Mouse (Mus musculus): ENCODE results near the gene Hist1h2ad. TPM values are rescaled to one million over a fixed set of nuclear protein-coding genes. Genes with fewer than 3 reads are reported as not detected.
"Not testable (repeated sequence)": the region's sequence is repeated elsewhere in the genome, so short reads cannot be mapped to it uniquely, and the experiment has no call there.

Gene Hist1h2ad
- polyA plus RNA-seq, 2 experiments = 1.2 to 6.1 TPM

GRCm38 (mm10) chr13:23554925-23555838, 19.0 kb upstream of the Hist1h2ad start:
- H3K4me2 ChIP-seq (replicated peaks; ENCODE audit: low read depth, low read length, severe bottlenecking) = peak overlapping the region; percentile 94
- H3K27me3 ChIP-seq (ENCODE audit: control insufficient read depth, insufficient read depth, low read length) = no peaks in the 10 kb centered on the region
- peak overlapping the region; percentile 73 for H3K9ac ChIP-seq (ENCODE audit: low read depth, low read length, severe bottlenecking)
- under 1% methylated on average over 52 of the region's 54 CpGs for WGBS
- no peaks in the 10 kb centered on the region for H3K36me3 ChIP-seq (ENCODE audit: control insufficient read depth, insufficient read depth, low read length)
- DNase-seq (ENCODE audit: low spot score) (peak; percentile 96), ATAC-seq (ENCODE audit: low FRiP score, low read depth) (peak; percentile 77)
- no peaks in the 10 kb centered on the region for H3K9me3 ChIP-seq (ENCODE audit: control insufficient read depth, low read length)
- H3K27ac ChIP-seq (replicated peaks; ENCODE audit: low read depth, low read length) = peak overlapping the region; percentile 97
- peak overlapping the region; percentile 51 for H3K4me3 ChIP-seq (replicated peaks; ENCODE audit: low read length)
- peak; percentile 95; the same call in 1 of the 2 replicates for TF ChIP-seq POLR2A (IDR thresholded peaks at IDR 0.05; ENCODE audit: borderline replicate concordance, extremely low read depth, insufficient read depth, insufficient read length)
- H3K4me1 ChIP-seq (ENCODE audit: control insufficient read depth, insufficient read depth, low read length) = peaks cover 15% of the 10 kb centered on the region

GRCm38 (mm10) chr13:23555839-23556416, 18.3 kb upstream of the Hist1h2ad start:
- peak; percentile 98 for DNase-seq (ENCODE audit: low spot score)
- Histone ChIP-seq H3K4me2 (replicated peaks; ENCODE audit: low read depth, low read length, severe bottlenecking) (peak overlapping the region; percentile 94), H3K9me3 (ENCODE audit: control insufficient read depth, low read length) (no peaks in the 10 kb centered on the region), H3K27ac (replicated peaks; ENCODE audit: low read depth, low read length) (peak overlapping the region; percentile 97), H3K4me3 (replicated peaks; ENCODE audit: low read length) (peak overlapping the region; percentile 51), H3K4me1 (ENCODE audit: control insufficient read depth, insufficient read depth, low read length) (peaks cover 18% of the 10 kb centered on the region), H3K36me3 (ENCODE audit: control insufficient read depth, insufficient read depth, low read length) (no peaks in the 10 kb centered on the region), H3K9ac (ENCODE audit: low read depth, low read length, severe bottlenecking) (peak overlapping the region; percentile 73), H3K27me3 (ENCODE audit: control insufficient read depth, insufficient read depth, low read length) (no peaks in the 10 kb centered on the region)
- WGBS = 0% methylated on average over 18 of the region's 18 CpGs
- peak; percentile 75 for ATAC-seq (ENCODE audit: low FRiP score, low read depth)
- TF ChIP-seq POLR2A (IDR thresholded peaks at IDR 0.05; ENCODE audit: borderline replicate concordance, extremely low read depth, insufficient read depth, insufficient read length) = peak; percentile 94; the same call in 1 of the 2 replicates

- TF ChIP-seq POLR2A (IDR thresholded peaks at IDR 0.05; ENCODE audit: borderline replicate concordance, extremely low read depth, insufficient read depth, insufficient read length) = no peak
- Histone ChIP-seq H3K4me1 (ENCODE audit: control insufficient read depth, insufficient read depth, low read length) (peaks cover 17% of the 10 kb centered on the region), H3K9ac (ENCODE audit: low read depth, low read length, severe bottlenecking) (no peak overlapping the region), H3K4me3 (replicated peaks; ENCODE audit: low read length) (no peak overlapping the region), H3K27ac (replicated peaks; ENCODE audit: low read depth, low read length) (peak overlapping the region; percentile 59; the same call in 1 of the 2 replicates), H3K4me2 (replicated peaks; ENCODE audit: low read depth, low read length, severe bottlenecking) (peak overlapping the region; percentile 94; the same call in 1 of the 2 replicates), H3K27me3 (ENCODE audit: control insufficient read depth, insufficient read depth, low read length) (no peaks in the 10 kb centered on the region), H3K9me3 (ENCODE audit: control insufficient read depth, low read length) (no peaks in the 10 kb centered on the region), H3K36me3 (ENCODE audit: control insufficient read depth, insufficient read depth, low read length) (no peaks in the 10 kb centered on the region)
- DNase-seq (ENCODE audit: low spot score) = no peak
- 65% methylated on average over 3 of the region's 3 CpGs for WGBS
- ATAC-seq (ENCODE audit: low FRiP score, low read depth) = no peak
Observed at GRCm38 (mm10) chr13:23556906-23557305, 17.3 kb upstream of the Hist1h2ad start.

- peak overlapping the region; percentile 26; the same call in 1 of the 2 replicates for H3K27ac ChIP-seq (replicated peaks; ENCODE audit: low read depth, low read length)
- not testable (repeated sequence) for ATAC-seq (ENCODE audit: low FRiP score, low read depth)
- 31% methylated on average over 2 of the region's 2 CpGs for WGBS
Observed at GRCm38 (mm10) chr13:23560699-23561098, 13.5 kb upstream of the Hist1h2ad start.

GRCm38 (mm10) chr13:23561531-23561882, 12.7 kb upstream of the Hist1h2ad start:
- ATAC-seq (ENCODE audit: low FRiP score, low read depth); H3K36me3 ChIP-seq (ENCODE audit: control insufficient read depth, insufficient read depth, low read length); H3K4me1 ChIP-seq (ENCODE audit: control insufficient read depth, insufficient read depth, low read length); H3K27me3 ChIP-seq (ENCODE audit: control insufficient read depth, insufficient read depth, low read length); H3K9me3 ChIP-seq (ENCODE audit: control insufficient read depth, low read length); DNase-seq (ENCODE audit: low spot score): not testable (repeated sequence)
- Histone ChIP-seq H3K9ac (ENCODE audit: low read depth, low read length, severe bottlenecking) (peak overlapping the region; percentile 51; the same call in 1 of the 2 replicates), H3K4me3 (replicated peaks; ENCODE audit: low read length) (peak overlapping the region; percentile 39), H3K27ac (replicated peaks; ENCODE audit: low read depth, low read length) (peak overlapping the region; percentile 98; the same call in 1 of the 2 replicates), H3K4me2 (replicated peaks; ENCODE audit: low read depth, low read length, severe bottlenecking) (peak overlapping the region; percentile 64)
- 0% methylated on average over 2 of the region's 5 CpGs for WGBS

More at GRCm38 (mm10) chr13:23560699-23561098, 13.5 kb upstream of the Hist1h2ad start:
- not testable (repeated sequence) for H3K36me3 ChIP-seq (ENCODE audit: control insufficient read depth, insufficient read depth, low read length); H3K9me3 ChIP-seq (ENCODE audit: control insufficient read depth, low read length); H3K9ac ChIP-seq (ENCODE audit: low read depth, low read length, severe bottlenecking); H3K4me3 ChIP-seq (replicated peaks; ENCODE audit: low read length); H3K27me3 ChIP-seq (ENCODE audit: control insufficient read depth, insufficient read depth, low read length); H3K4me2 ChIP-seq (replicated peaks; ENCODE audit: low read depth, low read length, severe bottlenecking); H3K4me1 ChIP-seq (ENCODE audit: control insufficient read depth, insufficient read depth, low read length); DNase-seq (ENCODE audit: low spot score)
